Mouse (Mus musculus): Measurements from ENCODE around the gene Pde1a. TPM values are rescaled to one million over a fixed set of nuclear protein-coding genes. Genes with fewer than 3 reads are reported as not detected.

Pde1a gene
- total and polyA plus RNA-seq, 3 experiments: 0.33 TPM; not detected in 2

DNA sequence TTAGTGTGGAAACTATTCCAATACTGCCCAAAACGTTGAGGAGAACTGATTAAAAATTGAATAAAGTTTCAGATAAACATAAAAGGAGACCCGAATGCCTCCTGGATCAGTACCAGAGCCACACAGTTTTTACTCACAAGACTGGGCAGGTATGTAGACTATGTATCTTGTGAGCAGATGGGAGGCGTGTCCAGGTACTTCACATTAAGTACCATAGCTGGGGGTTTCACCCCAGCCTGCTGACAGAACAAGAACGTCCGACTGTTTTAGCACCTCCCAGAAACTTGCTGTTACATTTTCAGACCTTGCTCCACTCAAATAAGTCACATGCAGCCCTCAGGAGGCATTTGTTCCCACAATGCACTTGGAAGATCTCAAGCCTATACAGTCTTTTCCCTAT is 289.7 kb downstream of the Pde1a start:
- Histone ChIP-seq H3K9me3 (replicated peaks) (no peaks in the 10 kb centered on the region), H3K27me3 (ENCODE audit: insufficient read depth, low read length) (no peaks in the 10 kb centered on the region), H3K4me3 (ENCODE audit: low read depth, low read length) (no peak overlapping the region), H3K36me3 (replicated peaks) (no peaks in the 10 kb centered on the region), H3K4me1 (ENCODE audit: insufficient read depth, low read depth, low read length) (no peaks in the 10 kb centered on the region)
- TF ChIP-seq TAL1 (conservative IDR thresholded peaks at IDR 0.05; ENCODE audit: low read depth, low read length) (no peak), POLR2AphosphoS5 (IDR thresholded peaks at IDR 0.05; ENCODE audit: insufficient replicate concordance, low read depth, low read length) (no peak), CTCF (IDR thresholded peaks at IDR 0.05; ENCODE audit: low read depth, low read length) (no peak), GATA2 (IDR thresholded peaks at IDR 0.05; ENCODE audit: borderline replicate concordance, low read depth, low read length) (no peak), GATA1 (IDR thresholded peaks at IDR 0.05; ENCODE audit: borderline replicate concordance, low read length) (no peak)
- DNase-seq (ENCODE audit: low spot score) (no peak), ATAC-seq (ENCODE audit: extremely low read depth, insufficient number of reproducible peaks, low FRiP score, poor library complexity, severe bottlenecking) (no peak)

DNA sequence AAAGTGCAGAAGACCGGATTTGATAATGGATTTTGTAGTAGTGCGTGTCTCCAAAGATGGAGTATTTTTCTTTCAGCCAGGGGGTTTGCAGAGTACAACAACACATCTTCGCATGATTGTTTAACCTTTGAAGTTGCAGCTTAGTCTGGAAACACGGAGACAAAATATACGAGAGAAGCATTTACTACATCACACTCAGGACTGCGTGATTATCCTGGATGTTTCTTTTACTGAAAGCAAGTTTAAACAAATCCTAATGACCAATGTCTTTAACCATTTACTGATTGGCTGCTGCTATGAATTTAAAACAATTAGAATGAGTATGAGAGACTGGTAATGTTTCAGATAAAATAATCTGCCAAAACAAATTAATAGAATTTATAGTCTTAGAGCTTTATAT is 290.2 kb downstream of the Pde1a start:
- Histone ChIP-seq H3K27me3 (ENCODE audit: insufficient read depth, low read length) (no peaks in the 10 kb centered on the region), H3K4me3 (ENCODE audit: low read depth, low read length) (no peak overlapping the region), H3K4me1 (ENCODE audit: insufficient read depth, low read depth, low read length) (no peaks in the 10 kb centered on the region), H3K36me3 (replicated peaks) (no peaks in the 10 kb centered on the region), H3K9me3 (replicated peaks) (no peaks in the 10 kb centered on the region)
- DNase-seq (ENCODE audit: low spot score) (no peak), ATAC-seq (ENCODE audit: extremely low read depth, insufficient number of reproducible peaks, low FRiP score, poor library complexity, severe bottlenecking) (no peak)
- no peak for TF ChIP-seq GATA1 (IDR thresholded peaks at IDR 0.05; ENCODE audit: borderline replicate concordance, low read length)

DNA sequence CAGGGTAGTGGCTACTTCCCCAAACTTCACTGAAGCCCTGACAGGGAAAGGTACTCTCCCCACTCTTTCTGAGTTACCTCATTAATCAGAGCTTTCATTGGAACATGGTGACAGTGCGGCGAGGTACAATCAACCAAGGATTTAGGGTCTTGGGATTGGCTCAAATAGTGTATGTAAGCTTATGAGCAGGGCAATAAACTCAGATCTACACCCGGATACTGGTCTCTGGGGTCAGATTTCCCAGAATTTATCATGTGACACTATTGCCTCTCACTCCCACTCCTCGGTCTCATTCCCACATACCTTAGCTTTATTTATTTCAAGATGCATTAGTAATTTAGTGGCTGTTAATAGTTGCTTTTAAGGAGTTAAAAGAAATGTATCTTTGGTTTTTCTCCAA is 303.4 kb downstream of the Pde1a start:
- no peak for ATAC-seq (ENCODE audit: extremely low read depth, insufficient number of reproducible peaks, low FRiP score, poor library complexity, severe bottlenecking)
- H3K4me3 ChIP-seq (ENCODE audit: low read depth, low read length): no peak overlapping the region
- TF ChIP-seq TAL1 (conservative IDR thresholded peaks at IDR 0.05; ENCODE audit: low read depth, low read length): no peak
- no peak for TF ChIP-seq GATA2 (IDR thresholded peaks at IDR 0.05; ENCODE audit: borderline replicate concordance, low read depth, low read length)
- TF ChIP-seq GATA1 (IDR thresholded peaks at IDR 0.05; ENCODE audit: borderline replicate concordance, low read length): no peak
- no peak for DNase-seq (ENCODE audit: low spot score)
- no peaks in the 10 kb centered on the region for H3K36me3 ChIP-seq (replicated peaks)
- H3K4me1 ChIP-seq (ENCODE audit: insufficient read depth, low read depth, low read length): no peaks in the 10 kb centered on the region
- H3K9me3 ChIP-seq (replicated peaks): no peaks in the 10 kb centered on the region
- H3K27me3 ChIP-seq (ENCODE audit: insufficient read depth, low read length): no peaks in the 10 kb centered on the region

DNA sequence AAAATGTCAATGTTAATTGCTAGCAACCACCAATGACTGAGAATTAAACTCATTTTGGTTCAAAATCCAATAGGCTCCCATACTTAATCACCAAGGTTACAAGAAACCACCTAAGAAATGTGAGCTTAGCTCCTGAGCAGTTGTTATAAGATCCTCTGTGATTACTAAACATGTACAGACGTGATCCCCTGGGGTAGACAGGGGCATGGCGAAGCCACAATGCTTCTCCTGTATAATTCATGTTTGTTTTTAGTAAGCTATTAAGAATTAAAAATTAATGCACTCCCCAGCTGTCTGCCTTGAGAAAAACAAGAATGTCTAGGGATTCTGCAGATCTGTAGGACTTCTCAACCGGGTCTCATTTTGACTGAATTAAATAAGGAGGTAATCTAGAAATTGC is 309.7 kb downstream of the Pde1a start:
- ATAC-seq (ENCODE audit: extremely low read depth, insufficient number of reproducible peaks, low FRiP score, poor library complexity, severe bottlenecking) (no peak), DNase-seq (ENCODE audit: low spot score) (no peak)
- no peaks in the 10 kb centered on the region for H3K4me1 ChIP-seq (ENCODE audit: insufficient read depth, low read depth, low read length)
- H3K27me3 ChIP-seq (ENCODE audit: insufficient read depth, low read length): no peaks in the 10 kb centered on the region
- TF ChIP-seq POLR2AphosphoS5 (IDR thresholded peaks at IDR 0.05; ENCODE audit: insufficient replicate concordance, low read depth, low read length) (no peak), GATA1 (IDR thresholded peaks at IDR 0.05; ENCODE audit: borderline replicate concordance, low read length) (no peak), TAL1 (conservative IDR thresholded peaks at IDR 0.05; ENCODE audit: low read depth, low read length) (no peak), CTCF (IDR thresholded peaks at IDR 0.05; ENCODE audit: low read depth, low read length) (no peak), GATA2 (IDR thresholded peaks at IDR 0.05; ENCODE audit: borderline replicate concordance, low read depth, low read length) (no peak)
- H3K36me3 ChIP-seq (replicated peaks): no peaks in the 10 kb centered on the region
- H3K9me3 ChIP-seq (replicated peaks): no peaks in the 10 kb centered on the region
- no peak overlapping the region for H3K4me3 ChIP-seq (ENCODE audit: low read depth, low read length)

DNA sequence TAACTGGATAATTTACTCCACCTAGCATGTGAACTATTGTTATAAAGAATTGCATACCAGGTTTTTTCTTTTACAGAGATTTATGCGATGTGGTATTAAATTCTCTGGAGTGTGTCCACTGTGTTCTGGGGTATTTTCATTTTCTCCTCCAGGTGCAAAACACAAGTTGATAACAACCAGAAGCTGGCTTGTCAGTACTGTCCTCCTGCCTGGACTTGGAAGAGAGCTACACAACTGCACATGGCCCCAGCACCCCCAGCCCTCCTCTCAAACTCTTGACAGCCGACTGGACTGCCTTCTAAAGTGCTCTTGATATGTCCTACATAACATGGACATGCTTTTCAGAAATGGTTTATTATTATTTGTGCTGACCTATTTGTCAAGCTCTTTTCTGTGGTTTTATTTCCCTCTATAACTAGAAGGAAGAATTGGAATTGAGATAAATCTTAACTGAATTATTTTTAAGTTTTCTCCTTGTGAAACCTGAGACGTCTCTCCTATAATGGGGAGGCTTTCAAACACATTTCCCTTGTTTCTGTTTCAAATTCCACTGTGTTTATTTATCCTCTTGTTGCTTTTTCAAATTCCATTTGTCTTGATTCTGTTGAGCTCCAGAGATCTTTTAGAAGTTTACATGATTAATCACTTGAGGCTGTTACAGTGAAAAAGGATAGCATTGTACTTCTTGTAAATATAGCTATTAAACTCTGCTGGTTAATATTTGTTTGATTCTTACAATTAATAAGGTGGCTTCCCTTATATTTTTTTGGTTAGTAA is 313.4 kb downstream of the Pde1a start:
- no peaks in the 10 kb centered on the region for H3K4me1 ChIP-seq (ENCODE audit: insufficient read depth, low read depth, low read length)
- no peaks in the 10 kb centered on the region for H3K9me3 ChIP-seq (replicated peaks)
- H3K27me3 ChIP-seq (ENCODE audit: insufficient read depth, low read length): no peaks in the 10 kb centered on the region
- no peak overlapping the region for H3K4me3 ChIP-seq (ENCODE audit: low read depth, low read length)
- ATAC-seq (ENCODE audit: extremely low read depth, insufficient number of reproducible peaks, low FRiP score, poor library complexity, severe bottlenecking) (no peak), DNase-seq (ENCODE audit: low spot score) (no peak)
- TF ChIP-seq TAL1 (conservative IDR thresholded peaks at IDR 0.05; ENCODE audit: low read depth, low read length): no peak
- no peak for TF ChIP-seq CTCF (IDR thresholded peaks at IDR 0.05; ENCODE audit: low read depth, low read length)
- no peak for TF ChIP-seq GATA2 (IDR thresholded peaks at IDR 0.05; ENCODE audit: borderline replicate concordance, low read depth, low read length)
- TF ChIP-seq POLR2AphosphoS5 (IDR thresholded peaks at IDR 0.05; ENCODE audit: insufficient replicate concordance, low read depth, low read length): no peak
- TF ChIP-seq GATA1 (IDR thresholded peaks at IDR 0.05; ENCODE audit: borderline replicate concordance, low read length): no peak
- no peaks in the 10 kb centered on the region for H3K36me3 ChIP-seq (replicated peaks)

DNA sequence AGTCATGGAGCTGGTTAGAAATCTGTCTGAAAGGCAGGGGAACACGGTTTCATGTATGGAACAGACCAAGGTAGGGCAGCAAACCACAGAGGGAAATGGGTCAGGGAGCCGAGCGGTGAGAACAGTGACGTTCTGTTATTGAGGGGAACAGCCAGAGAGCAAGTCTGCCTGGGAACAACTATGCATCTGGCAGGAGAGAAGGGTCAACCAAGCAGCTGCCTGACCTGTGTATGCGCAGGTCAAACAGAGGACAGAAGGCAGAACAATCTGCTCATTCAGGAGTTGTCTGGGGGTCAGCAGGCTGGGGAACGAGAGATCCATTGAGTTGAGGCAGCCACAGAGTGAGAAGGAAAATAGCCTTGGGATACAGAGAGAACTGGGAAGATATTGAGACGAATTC is 330.6 kb downstream of the Pde1a start:
- H3K4me3 ChIP-seq (ENCODE audit: low read depth, low read length): no peak overlapping the region
- ATAC-seq (ENCODE audit: extremely low read depth, insufficient number of reproducible peaks, low FRiP score, poor library complexity, severe bottlenecking): no peak
- no peaks in the 10 kb centered on the region for H3K4me1 ChIP-seq (ENCODE audit: insufficient read depth, low read depth, low read length)
- H3K27me3 ChIP-seq (ENCODE audit: insufficient read depth, low read length): peaks cover 2% of the 10 kb centered on the region; the same call in 1 of the 2 replicates
- no peaks in the 10 kb centered on the region for H3K36me3 ChIP-seq (replicated peaks)
- no peak for DNase-seq (ENCODE audit: low spot score)
- TF ChIP-seq CTCF (IDR thresholded peaks at IDR 0.05; ENCODE audit: low read depth, low read length) (no peak), GATA2 (IDR thresholded peaks at IDR 0.05; ENCODE audit: borderline replicate concordance, low read depth, low read length) (no peak), POLR2AphosphoS5 (IDR thresholded peaks at IDR 0.05; ENCODE audit: insufficient replicate concordance, low read depth, low read length) (no peak), TAL1 (conservative IDR thresholded peaks at IDR 0.05; ENCODE audit: low read depth, low read length) (no peak), GATA1 (IDR thresholded peaks at IDR 0.05; ENCODE audit: borderline replicate concordance, low read length) (no peak)
- no peaks in the 10 kb centered on the region for H3K9me3 ChIP-seq (replicated peaks)
